Mouse (Mus musculus) neural tube, embryonic 15.5 days (tissue): ENCODE results near the gene Gm28042. TPM values are rescaled to one million over a fixed set of nuclear protein-coding genes. Genes with fewer than 3 reads are reported as not detected.

Experiments
- ATAC-seq: fragments of 200-750 bp; cut with Nextera tagmentation; 2 replicates; pipeline ENCODE4 v1.8.0; 2017; ENCODE audit warnings: mild to moderate bottlenecking, moderate TSS enrichment, moderate library complexity; ENCODE audit not compliant: low FRiP score
- H3K27ac ChIP-seq: fragments of 300-500 bp; sonication (generic); replicated peaks from 2 replicates; pipeline ENCODE4 v1.5.1; 2015; ENCODE audit warnings: mild to moderate bottlenecking, inconsistent platforms
- H3K27me3 ChIP-seq: fragments of 300-500 bp; sonication (generic); replicated peaks from 2 replicates; pipeline ENCODE4 v1.6.1; 2015; ENCODE audit warnings: inconsistent platforms
- H3K36me3 ChIP-seq: fragments of 300-500 bp; sonication (generic); 2 replicates; pipeline ENCODE4 v1.6.1; 2015; ENCODE audit warnings: inconsistent platforms
- H3K4me1 ChIP-seq: fragments of 300-500 bp; sonication (generic); 2 replicates; pipeline ENCODE4 v1.6.1; 2015; ENCODE audit warnings: inconsistent platforms
- H3K4me2 ChIP-seq: fragments of 300-500 bp; sonication (generic); 2 replicates; pipeline ENCODE4 v1.6.1; 2015; ENCODE audit warnings: inconsistent platforms, mild to moderate bottlenecking, moderate library complexity
- H3K4me3 ChIP-seq: fragments of 300-500 bp; sonication (generic); replicated peaks from 2 replicates; pipeline ENCODE4 v1.5.1; 2015; ENCODE audit warnings: mild to moderate bottlenecking, inconsistent platforms
- H3K9ac ChIP-seq: fragments of 300-500 bp; sonication (generic); replicated peaks from 2 replicates; pipeline ENCODE4 v1.6.1; 2015; ENCODE audit warnings: mild to moderate bottlenecking, inconsistent platforms
- H3K9me3 ChIP-seq: fragments of 300-500 bp; sonication (generic); replicated peaks from 2 replicates; pipeline ENCODE4 v1.6.1; 2016; ENCODE audit warnings: inconsistent platforms
- WGBS: fragments of 180-500 bp; shearing (Covaris S2); methylation state at CpG from one replicate; pipeline ENCODE4 v1.1.7; 2015; ENCODE audit warnings: mixed read lengths; 5-methylcytosine and 5-hydroxymethylcytosine counted together
- polyA plus RNA-seq: library from polyadenylated mRNA; unstranded; fragments of >200 nt; fragmentation: Nextera tagmentation; extraction: Ambion mirVana; gene quantifications from 2 replicates; pipeline ENCODE4 v1.2.1, GENCODE M21; 2015

Gene Gm28042
- polyA plus RNA-seq: 4.4 and 5.1 TPM in 2 replicates

- Histone ChIP-seq H3K4me1 (peaks cover 22% of the 10 kb centered on the region), H3K36me3 (peaks cover 45% of the 10 kb centered on the region), H3K9ac (peak within 1 kb of the TSS; percentile 86), H3K4me3 (peak within 1 kb of the TSS; percentile 83), H3K27me3 (no peaks in the 10 kb centered on the region), H3K4me2 (peak within 1 kb of the TSS; percentile 79), H3K9me3 (no peaks in the 10 kb centered on the region), H3K27ac (peak within 1 kb of the TSS; percentile 95)
- ATAC-seq: peak; percentile 91
- 5% methylated on average over 50 of the region's 50 CpGs for WGBS
Observed at GRCm38 (mm10) chr2:120026984-120027949, at the start of gene Gm28042, which contains the start of gene Jmjd7. Gm28042 (plus strand) TSS chr2:120027493. Jmjd7 (plus strand) TSS chr2:120027483.

- H3K27me3 ChIP-seq: no peaks in the 10 kb centered on the region
- H3K27ac ChIP-seq: no peak overlapping the region
- H3K4me1 ChIP-seq: peaks cover 32% of the 10 kb centered on the region
- no peak overlapping the region for H3K4me3 ChIP-seq
- no peaks in the 10 kb centered on the region for H3K9me3 ChIP-seq
- peaks cover 8% of the 10 kb centered on the region for H3K36me3 ChIP-seq
- no peak overlapping the region for H3K9ac ChIP-seq
- H3K4me2 ChIP-seq: no peak overlapping the region
- no peak for ATAC-seq
- 83% methylated on average over 7 of the region's 7 CpGs for WGBS
Observed at GRCm38 (mm10) chr2:119980343-119980986, 46.8 kb upstream of the Gm28042 start.

GRCm38 (mm10) chr2:119981631-119982030, 45.7 kb upstream of the Gm28042 start:
- Histone ChIP-seq H3K4me2 (no peak overlapping the region), H3K4me3 (no peak overlapping the region), H3K27ac (no peak overlapping the region), H3K4me1 (peaks cover 24% of the 10 kb centered on the region), H3K27me3 (no peaks in the 10 kb centered on the region), H3K9ac (no peak overlapping the region), H3K9me3 (no peaks in the 10 kb centered on the region), H3K36me3 (peaks cover 8% of the 10 kb centered on the region)
- 92% methylated on average over 2 of the region's 2 CpGs for WGBS
- ATAC-seq: no peak

- Histone ChIP-seq H3K27me3 (no peaks in the 10 kb centered on the region), H3K27ac (no peak overlapping the region), H3K36me3 (peaks cover 8% of the 10 kb centered on the region), H3K4me1 (no peaks in the 10 kb centered on the region), H3K4me2 (no peak overlapping the region), H3K4me3 (no peak overlapping the region), H3K9me3 (no peaks in the 10 kb centered on the region), H3K9ac (no peak overlapping the region)
- no peak for ATAC-seq
- WGBS: 67% methylated on average over 8 of the region's 8 CpGs
Observed at GRCm38 (mm10) chr2:119985871-119986270, 41.4 kb upstream of the Gm28042 start.

- Histone ChIP-seq H3K4me1 (no peaks in the 10 kb centered on the region), H3K9me3 (no peaks in the 10 kb centered on the region), H3K36me3 (peaks cover 8% of the 10 kb centered on the region), H3K27ac (no peak overlapping the region), H3K27me3 (no peaks in the 10 kb centered on the region), H3K4me2 (no peak overlapping the region), H3K4me3 (no peak overlapping the region), H3K9ac (no peak overlapping the region)
- ATAC-seq: no peak
- WGBS: 67% methylated on average over 6 of the region's 6 CpGs
Observed at GRCm38 (mm10) chr2:119986369-119986768, 40.9 kb upstream of the Gm28042 start.

- no peak for ATAC-seq
- WGBS: 100% methylated on average over 2 of the region's 2 CpGs
- Histone ChIP-seq H3K9ac (no peak overlapping the region), H3K4me3 (no peak overlapping the region), H3K4me1 (no peaks in the 10 kb centered on the region), H3K9me3 (no peaks in the 10 kb centered on the region), H3K27ac (no peak overlapping the region), H3K27me3 (no peaks in the 10 kb centered on the region), H3K4me2 (no peak overlapping the region), H3K36me3 (peaks cover 3% of the 10 kb centered on the region)
Observed at GRCm38 (mm10) chr2:119987441-119987840, 39.9 kb upstream of the Gm28042 start.

GRCm38 (mm10) chr2:119988952-119989351, 38.3 kb upstream of the Gm28042 start:
- Histone ChIP-seq H3K27me3 (no peaks in the 10 kb centered on the region), H3K4me1 (no peaks in the 10 kb centered on the region), H3K4me3 (no peak overlapping the region), H3K9me3 (no peaks in the 10 kb centered on the region), H3K36me3 (peaks cover 3% of the 10 kb centered on the region; the same call in 1 of the 2 replicates), H3K4me2 (no peak overlapping the region), H3K9ac (no peak overlapping the region), H3K27ac (no peak overlapping the region)
- ATAC-seq: no peak
- WGBS: 97% methylated on average over 4 of the region's 4 CpGs

- no peaks in the 10 kb centered on the region for H3K27me3 ChIP-seq
- peaks cover 11% of the 10 kb centered on the region; the same call in 1 of the 2 replicates for H3K4me1 ChIP-seq
- H3K4me2 ChIP-seq: no peak overlapping the region
- ATAC-seq: no peak
- H3K4me3 ChIP-seq: no peak overlapping the region
- peaks cover 3% of the 10 kb centered on the region; the same call in 1 of the 2 replicates for H3K36me3 ChIP-seq
- no peak overlapping the region for H3K9ac ChIP-seq
- no peak overlapping the region for H3K27ac ChIP-seq
- WGBS: 84% methylated on average over 6 of the region's 6 CpGs
- H3K9me3 ChIP-seq: no peaks in the 10 kb centered on the region
Observed at GRCm38 (mm10) chr2:119990881-119991280, 36.4 kb upstream of the Gm28042 start.

GRCm38 (mm10) chr2:119992349-119992748, 34.9 kb upstream of the Gm28042 start:
- no peak for ATAC-seq

GRCm38 (mm10) chr2:119993515-119993914, 33.8 kb upstream of the Gm28042 start:
- Histone ChIP-seq H3K4me2 (no peak overlapping the region), H3K9ac (no peak overlapping the region), H3K4me1 (peaks cover 19% of the 10 kb centered on the region; the same call in 1 of the 2 replicates), H3K9me3 (no peaks in the 10 kb centered on the region), H3K27ac (no peak overlapping the region), H3K36me3 (0 out of 2 replicates have a peak, but pooled peaks cover 6% of the 10 kb centered on the region), H3K27me3 (no peaks in the 10 kb centered on the region), H3K4me3 (no peak overlapping the region)
- ATAC-seq: no peak
- WGBS: 53% methylated on average over 2 of the region's 2 CpGs

More at GRCm38 (mm10) chr2:119992349-119992748, 34.9 kb upstream of the Gm28042 start:
- Histone ChIP-seq H3K9me3 (no peaks in the 10 kb centered on the region), H3K4me3 (no peak overlapping the region), H3K4me1 (peaks cover 19% of the 10 kb centered on the region; the same call in 1 of the 2 replicates), H3K27me3 (no peaks in the 10 kb centered on the region), H3K36me3 (0 out of 2 replicates have a peak, but pooled peaks cover 3% of the 10 kb centered on the region), H3K27ac (no peak overlapping the region), H3K4me2 (no peak overlapping the region), H3K9ac (no peak overlapping the region)
- 95% methylated on average over 2 of the region's 2 CpGs for WGBS

- Histone ChIP-seq H3K27ac (peak overlapping the region; percentile 68), H3K36me3 (peaks cover 15% of the 10 kb centered on the region; the same call in 1 of the 2 replicates), H3K9me3 (no peaks in the 10 kb centered on the region), H3K27me3 (no peaks in the 10 kb centered on the region), H3K9ac (no peak overlapping the region), H3K4me3 (no peak overlapping the region), H3K4me2 (no peak overlapping the region), H3K4me1 (peaks cover 19% of the 10 kb centered on the region; the same call in 1 of the 2 replicates)
- 92% methylated on average over 6 of the region's 6 CpGs for WGBS
- ATAC-seq: no peak
Observed at GRCm38 (mm10) chr2:119994839-119995238, 32.5 kb upstream of the Gm28042 start.
